Comparison of ENCODE assay signal across 12 mouse cellular contexts in the genomic region with DNA sequence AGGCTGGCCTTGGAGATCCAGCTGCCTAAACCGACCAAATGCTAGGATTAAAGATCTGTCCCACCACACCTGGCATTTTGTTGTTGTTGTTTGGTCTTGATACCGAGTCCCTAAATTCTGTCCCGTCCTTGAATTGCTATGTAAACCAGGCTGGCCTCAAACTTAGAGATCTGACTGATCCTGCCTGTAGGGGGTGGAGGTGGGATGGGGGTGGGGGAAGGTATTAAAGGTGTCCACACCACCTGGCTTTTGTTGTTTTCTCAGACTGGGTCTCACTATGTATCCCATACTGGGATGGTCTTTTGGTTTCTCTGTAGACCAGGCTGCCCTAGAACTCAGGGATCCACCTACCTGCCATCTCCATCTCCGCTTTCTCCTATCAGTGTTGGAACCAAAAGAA. TPM values are rescaled to one million over a fixed set of nuclear protein-coding genes. Genes with fewer than 3 reads are reported as not detected.
DNase-seq lines count a peak whose midpoint lies in the region; ATAC-seq and TF ChIP-seq lines count a peak whose summit lies in the region.
"Had no signal": no experiment of that assay in that cellular context is flagged by ENCODE, and none has a peak within 500 bp of the region (broad histone marks: within the 10 kb centered on the region; RNA-seq: fewer than 3 reads in every experiment).

No protein-coding gene starts in this region.

- H3ac ChIP-seq in myocyte (ENCODE audit: control insufficient read depth, insufficient read length), result no peak overlapping the region

- no peak for ATAC-seq in forebrain, embryonic 11.5 days (replicated peaks; ENCODE audit: low FRiP score)
- ATAC-seq in forebrain, postnatal 0 days, result no peak
- no peak for ATAC-seq in midbrain, embryonic 11.5 days (ENCODE audit: low FRiP score)
- ATAC-seq in midbrain, embryonic 15.5 days (replicated peaks), result no peak

- DNase-seq in forebrain, embryonic 11.5 days (ENCODE audit: low spot score), result no peak
- no peak for DNase-seq in forebrain, postnatal 0 days
- DNase-seq in midbrain, embryonic 11.5 days (ENCODE audit: low spot score, missing footprints), result no peak
- peak; percentile 10 for DNase-seq in induced T-regulatory cell, adult 2 months (ENCODE audit: low read depth)
- DNase-seq in left cerebral cortex, postnatal 10 days (ENCODE audit: extremely low spot score in 1 of 2, low spot score in 2 of 2), result no peak
- DNase-seq in gastrocnemius, adult 18-20 months (ENCODE audit: low spot score), result no peak
- DNase-seq: gastrocnemius, postnatal 36 days; heart, postnatal 4 days; kidney, adult 18-20 months had no signal

- H3K27me3 ChIP-seq in forebrain, embryonic 11.5 days (ENCODE audit: control insufficient read depth, insufficient read depth, low read length), result no peaks in the 10 kb centered on the region
- no peaks in the 10 kb centered on the region for H3K27me3 ChIP-seq in forebrain, postnatal 0 days (ENCODE audit: insufficient read depth, low read length)
- H3K27me3 ChIP-seq in midbrain, embryonic 11.5 days (ENCODE audit: control insufficient read depth, insufficient read depth, low read length), result no peaks in the 10 kb centered on the region
- no peaks in the 10 kb centered on the region for H3K27me3 ChIP-seq in midbrain, embryonic 15.5 days (replicated peaks)
- no peaks in the 10 kb centered on the region for H3K27me3 ChIP-seq in myocyte (ENCODE audit: control insufficient read depth, insufficient read depth, insufficient read length)
- H3K27me3 ChIP-seq: limb, embryonic 15.5 days had no signal

- no peaks in the 10 kb centered on the region for H3K36me3 ChIP-seq in forebrain, embryonic 11.5 days (ENCODE audit: control insufficient read depth, insufficient read depth, low read length)
- no peaks in the 10 kb centered on the region for H3K36me3 ChIP-seq in forebrain, postnatal 0 days (ENCODE audit: insufficient read depth)
- H3K36me3 ChIP-seq in midbrain, embryonic 11.5 days (ENCODE audit: control insufficient read depth, insufficient read depth, low read length), result no peaks in the 10 kb centered on the region
- H3K36me3 ChIP-seq in midbrain, embryonic 15.5 days (replicated peaks), result no peaks in the 10 kb centered on the region
- no peaks in the 10 kb centered on the region for H3K36me3 ChIP-seq in myocyte (ENCODE audit: control insufficient read depth, insufficient read depth)
- H3K36me3 ChIP-seq: limb, embryonic 15.5 days had no signal

- H3K4me1 ChIP-seq in forebrain, embryonic 11.5 days (replicated peaks; ENCODE audit: control insufficient read depth, insufficient read depth, low read length), result peaks cover 26% of the 10 kb centered on the region; the same call in 1 of the 2 replicates
- H3K4me1 ChIP-seq in forebrain, postnatal 0 days (ENCODE audit: insufficient read depth), result peaks cover 7% of the 10 kb centered on the region; the same call in 1 of the 2 replicates
- H3K4me1 ChIP-seq in midbrain, embryonic 11.5 days (ENCODE audit: control insufficient read depth, insufficient read depth, low read length), result peaks cover 30% of the 10 kb centered on the region
- peaks cover 42% of the 10 kb centered on the region for H3K4me1 ChIP-seq in midbrain, embryonic 15.5 days

- no peak overlapping the region for H3K4me3 ChIP-seq in forebrain, embryonic 11.5 days (ENCODE audit: low read depth, low read length)
- no peak overlapping the region for H3K4me3 ChIP-seq in forebrain, postnatal 0 days (ENCODE audit: low read depth, low read length)
- no peak overlapping the region for H3K4me3 ChIP-seq in midbrain, embryonic 11.5 days (ENCODE audit: low read depth, low read length)
- H3K4me3 ChIP-seq in midbrain, embryonic 15.5 days, result no peak overlapping the region
- H3K4me3 ChIP-seq in myocyte, result peak overlapping the region; percentile 44

- 34% methylated on average over 4 of the region's 4 CpGs for WGBS in forebrain, embryonic 11.5 days
- WGBS in forebrain, postnatal 0 days, result 43% methylated on average over 4 of the region's 4 CpGs
- 44% methylated on average over 4 of the region's 4 CpGs for WGBS in midbrain, embryonic 11.5 days
- WGBS in midbrain, embryonic 15.5 days, result 49% methylated on average over 4 of the region's 4 CpGs

- no peak for TF ChIP-seq CTCF in forebrain, postnatal 0 days (IDR thresholded peaks at IDR 0.05; ENCODE audit: low read depth)

- TF ChIP-seq POLR2A in myocyte (IDR thresholded peaks at IDR 0.05; ENCODE audit: insufficient read length, low read depth), result no peak

- 0 out of 2 replicates have a peak overlapping the region, but pooled peaks have one; percentile 95 for H3K4me2 ChIP-seq in forebrain, embryonic 11.5 days (ENCODE audit: low read depth, low read length, severe bottlenecking)
- no peak overlapping the region for H3K4me2 ChIP-seq in forebrain, postnatal 0 days (ENCODE audit: low read depth)
- H3K4me2 ChIP-seq in midbrain, embryonic 11.5 days, result peak overlapping the region; percentile 96; the same call in 1 of the 2 replicates
- no peak overlapping the region for H3K4me2 ChIP-seq in midbrain, embryonic 15.5 days
- no peak overlapping the region for H3K4me2 ChIP-seq in myocyte (ENCODE audit: low read depth)

- intact Hi-C loops in left cerebral cortex, postnatal 10 days (cut with DNase I), result loop anchor here (2.0 kb wide), 1 partner anchor 60 kb away; the partner anchor contains the start of gene 1700021F05Rik

- peaks cover 23% of the 10 kb centered on the region for H3K79me2 ChIP-seq in myocyte (ENCODE audit: control insufficient read depth, insufficient read depth)

- no peak overlapping the region for H3K27ac ChIP-seq in forebrain, embryonic 11.5 days (ENCODE audit: low read depth, low read length)
- no peak overlapping the region for H3K27ac ChIP-seq in forebrain, postnatal 0 days (ENCODE audit: low read depth, low read length)
- H3K27ac ChIP-seq in midbrain, embryonic 11.5 days (ENCODE audit: low read depth, low read length), result no peak overlapping the region
- no peak overlapping the region for H3K27ac ChIP-seq in midbrain, embryonic 15.5 days

- no peaks in the 10 kb centered on the region for H3K9me3 ChIP-seq in forebrain, embryonic 11.5 days (ENCODE audit: control insufficient read depth, low read length)
- no peaks in the 10 kb centered on the region for H3K9me3 ChIP-seq in forebrain, postnatal 0 days (ENCODE audit: low read length)
- no peaks in the 10 kb centered on the region for H3K9me3 ChIP-seq in midbrain, embryonic 11.5 days (ENCODE audit: control insufficient read depth, low read length)
- no peaks in the 10 kb centered on the region for H3K9me3 ChIP-seq in midbrain, embryonic 15.5 days
- H3K9me3 ChIP-seq: limb, embryonic 15.5 days had no signal

- H3K9ac ChIP-seq in forebrain, embryonic 11.5 days (ENCODE audit: low read length), result no peak overlapping the region
- no peak overlapping the region for H3K9ac ChIP-seq in forebrain, postnatal 0 days
- no peak overlapping the region for H3K9ac ChIP-seq in midbrain, embryonic 11.5 days (ENCODE audit: low read length)
- no peak overlapping the region for H3K9ac ChIP-seq in midbrain, embryonic 15.5 days
- H3K9ac ChIP-seq: limb, embryonic 15.5 days had no signal

TF ChIP-seq in myocyte, 11 proteins besides CTCF, POLR2A, EP300 and RAD21 (continues in another document):
- TF ChIP-seq USF1 (IDR thresholded peaks at IDR 0.05; ENCODE audit: low read depth), result no peak
- no peak for TF ChIP-seq MYOD1 (IDR thresholded peaks at IDR 0.05; ENCODE audit: control insufficient read depth in 1 of 3, insufficient read length in 2 of 3, low read depth in 2 of 3)
- no peak for TF ChIP-seq POLR2AphosphoS2 (IDR thresholded peaks at IDR 0.05; ENCODE audit: insufficient read length, low read depth)
- TF ChIP-seq TCF3 (IDR thresholded peaks at IDR 0.05; ENCODE audit: insufficient read length, low read depth), result no peak
- TF ChIP-seq TCF12 (IDR thresholded peaks at IDR 0.05; ENCODE audit: insufficient read depth, poor library complexity, severe bottlenecking), result no peak
- no peak for TF ChIP-seq MAX (IDR thresholded peaks at IDR 0.05; ENCODE audit: low read depth)
- no peak for TF ChIP-seq E2F4 (IDR thresholded peaks at IDR 0.05; ENCODE audit: insufficient read depth)
- TF ChIP-seq MYOG (IDR thresholded peaks at IDR 0.05; ENCODE audit: control insufficient read depth in 1 of 3, insufficient read depth in 1 of 3, insufficient read length in 2 of 3, low read depth in 2 of 3), result no peak
- TF ChIP-seq CEBPB (IDR thresholded peaks at IDR 0.05; ENCODE audit: insufficient read depth, poor library complexity, severe bottlenecking), result no peak

RNA-seq across cellular contexts. Expression of gene Bend3, which starts 2.5 kb away (rescaled TPM):
- polyA plus RNA-seq in forebrain, embryonic 11.5 days (2014; fragmentation: Nextera tagmentation; extraction: Ambion mirVana), result 11.9 and 13.4 TPM in 2 replicates
- 8.5 and 11.1 TPM in 2 replicates for total RNA-seq in forebrain, postnatal 0 days (2014; rRNA removed)
- polyA plus RNA-seq in forebrain, postnatal 0 days (2015; fragmentation: Nextera tagmentation; extraction: Ambion mirVana), result 2.0 and 2.2 TPM in 2 replicates
- polyA plus RNA-seq in midbrain, embryonic 11.5 days (2014; fragmentation: Nextera tagmentation; extraction: Ambion mirVana), result 7.7 and 8.3 TPM in 2 replicates
- 5.0 and 5.5 TPM in 2 replicates for polyA plus RNA-seq in midbrain, embryonic 15.5 days (2015; fragmentation: Nextera tagmentation; extraction: Ambion mirVana)
- polyA plus RNA-seq in myocyte (2012; fragmentation: generic; extraction: Trizol), result 3.0 TPM
- 1 to 10 TPM; 5.6 to 7.4 TPM for total RNA-seq in left cerebral cortex, postnatal 10 days (2021)
- 1 to 10 TPM; 3.3 to 3.8 TPM for total RNA-seq in gastrocnemius, adult 18-20 months (2021)

RNA-seq across cellular contexts. Expression of gene Gm9803, which starts 42.7 kb away (rescaled TPM):
- 11.1 and 12.2 TPM in 2 replicates for polyA plus RNA-seq in forebrain, embryonic 11.5 days (2014; fragmentation: Nextera tagmentation; extraction: Ambion mirVana)
- 39.4 and 42.3 TPM in 2 replicates for total RNA-seq in forebrain, postnatal 0 days (2014; rRNA removed)
- polyA plus RNA-seq in forebrain, postnatal 0 days (2015; fragmentation: Nextera tagmentation; extraction: Ambion mirVana), result 16.4 and 23.1 TPM in 2 replicates
- polyA plus RNA-seq in midbrain, embryonic 11.5 days (2014; fragmentation: Nextera tagmentation; extraction: Ambion mirVana), result 14.7 and 15.9 TPM in 2 replicates
- 20.2 and 22.7 TPM in 2 replicates for polyA plus RNA-seq in midbrain, embryonic 15.5 days (2015; fragmentation: Nextera tagmentation; extraction: Ambion mirVana)
- polyA plus RNA-seq in myocyte (2012; fragmentation: generic; extraction: Trizol), result 11.3 TPM
- total RNA-seq in left cerebral cortex, postnatal 10 days (2021), result not detected
- 10 to 100 TPM in 1 of 2 experiments, 1 to 10 TPM in 1; 2.9 to 14.2 TPM for total RNA-seq in gastrocnemius, adult 18-20 months (2021)

RNA-seq across cellular contexts. Expression of gene 1700021F05Rik, which starts 59.6 kb away (rescaled TPM):
- polyA plus RNA-seq in forebrain, embryonic 11.5 days (2014; fragmentation: Nextera tagmentation; extraction: Ambion mirVana), result 59.0 and 69.7 TPM in 2 replicates
- total RNA-seq in forebrain, postnatal 0 days (2014; rRNA removed), result 33.7 and 35.2 TPM in 2 replicates
- 81.3 and 93.3 TPM in 2 replicates for polyA plus RNA-seq in forebrain, postnatal 0 days (2015; fragmentation: Nextera tagmentation; extraction: Ambion mirVana)
- 68.9 and 75.0 TPM in 2 replicates for polyA plus RNA-seq in midbrain, embryonic 11.5 days (2014; fragmentation: Nextera tagmentation; extraction: Ambion mirVana)
- polyA plus RNA-seq in midbrain, embryonic 15.5 days (2015; fragmentation: Nextera tagmentation; extraction: Ambion mirVana), result 62.6 and 66.2 TPM in 2 replicates
- 52.6 TPM for polyA plus RNA-seq in myocyte (2012; fragmentation: generic; extraction: Trizol)
- total RNA-seq in left cerebral cortex, postnatal 10 days (2021), result 10 to 100 TPM; 45.6 to 50.6 TPM
- total RNA-seq in gastrocnemius, adult 18-20 months (2021), result 10 to 100 TPM; 94.5 to 96.7 TPM

Comparison
In these comparisons a context has a peak if more than half of its experiments do, and no peak if none do; other contexts are left out.
1. H3K4me2 ChIP-seq: peak in forebrain, embryonic 11.5 days (single experiment) and midbrain, embryonic 11.5 days (single experiment); none in forebrain, postnatal 0 days (single experiment), midbrain, embryonic 15.5 days (single experiment) and myocyte (single experiment).